Mouse (Mus musculus) hindbrain, embryonic 14.5 days (tissue): ENCODE data around the gene Unc5c. TPM values are rescaled to one million over a fixed set of nuclear protein-coding genes. Genes with fewer than 3 reads are reported as not detected.

Source experiments
- ATAC-seq: fragments of 200-750 bp; cut with Nextera tagmentation; 2 replicates; pipeline ENCODE4 v1.8.0; 2017; ENCODE audit warnings: moderate number of reproducible peaks, mild to moderate bottlenecking, moderate TSS enrichment, moderate library complexity; ENCODE audit not compliant: low FRiP score
- DNase-seq: peaks from one replicate; pipeline ENCODE4 v3.0.0-alpha.2; 2015; ENCODE audit warnings: low spot score
- H3K27ac ChIP-seq: fragments of 300-500 bp; sonication (generic); 2 replicates; pipeline ENCODE4 v1.5.1; 2014; ENCODE audit warnings: mild to moderate bottlenecking, moderate library complexity
- H3K27me3 ChIP-seq: fragments of 300-500 bp; sonication (generic); 2 replicates; pipeline ENCODE4 v1.6.1; 2014; ENCODE audit warnings: mild to moderate bottlenecking, low read length, mixed read lengths; ENCODE audit not compliant: control insufficient read depth, insufficient read depth
- H3K36me3 ChIP-seq: fragments of 300-500 bp; sonication (generic); replicated peaks from 2 replicates; pipeline ENCODE4 v1.6.1; 2014; ENCODE audit not compliant: control insufficient read depth, insufficient read depth
- H3K4me1 ChIP-seq: fragments of 300-500 bp; sonication (generic); replicated peaks from 2 replicates; pipeline ENCODE4 v1.6.1; 2014; ENCODE audit warnings: antibody characterized with exemption, low read length, mixed read lengths; ENCODE audit not compliant: control insufficient read depth, insufficient read depth
- H3K4me2 ChIP-seq: fragments of 300-500 bp; sonication (generic); replicated peaks from 2 replicates; pipeline ENCODE4 v1.6.1; 2014; ENCODE audit warnings: mild to moderate bottlenecking, moderate library complexity
- H3K4me3 ChIP-seq: fragments of 300-500 bp; sonication (generic); replicated peaks from 2 replicates; pipeline ENCODE4 v1.5.1; 2014; ENCODE audit warnings: mild to moderate bottlenecking, low read length
- H3K9ac ChIP-seq: fragments of 300-500 bp; sonication (generic); 2 replicates; pipeline ENCODE4 v1.6.1; 2014
- H3K9me3 ChIP-seq: fragments of 300-500 bp; sonication (generic); 2 replicates; pipeline ENCODE4 v1.6.1; 2016; ENCODE audit warnings: low read length; ENCODE audit not compliant: control insufficient read depth
- WGBS: fragments of 180-500 bp; shearing (Covaris S2); extraction: QIAGEN DNeasy Blood & Tissue Kit; methylation state at CpG from one replicate; pipeline ENCODE4 v1.1.7; 2014; 5-methylcytosine and 5-hydroxymethylcytosine counted together
- polyA plus RNA-seq: library from polyadenylated mRNA; unstranded; fragments of >200 nt; fragmentation: Nextera tagmentation; extraction: Ambion mirVana; gene quantifications from 2 replicates; pipeline ENCODE4 v1.2.1, GENCODE M21; 2014

Gene Unc5c
- polyA plus RNA-seq, 1 experiment from 2014 or later, result 24.4 TPM

- H3K4me3 ChIP-seq, result no peak overlapping the region
- H3K4me2 ChIP-seq, result no peak overlapping the region
- H3K36me3 ChIP-seq, result no peaks in the 10 kb centered on the region
- H3K9me3 ChIP-seq, result no peaks in the 10 kb centered on the region
- no peak overlapping the region for H3K9ac ChIP-seq
- no peak for ATAC-seq
- no peaks in the 10 kb centered on the region for H3K27me3 ChIP-seq
- DNase-seq, result no peak
- H3K4me1 ChIP-seq, result no peaks in the 10 kb centered on the region
- H3K27ac ChIP-seq, result no peak overlapping the region
These were observed 234.2 kb downstream of the Unc5c start for GRCm38 (mm10) chr3:141699177-141699576.

- ATAC-seq (no peak), DNase-seq (no peak)
- Histone ChIP-seq H3K4me1 (no peaks in the 10 kb centered on the region), H3K4me3 (no peak overlapping the region), H3K27ac (no peak overlapping the region), H3K36me3 (no peaks in the 10 kb centered on the region), H3K9ac (no peak overlapping the region), H3K4me2 (no peak overlapping the region), H3K27me3 (no peaks in the 10 kb centered on the region), H3K9me3 (no peaks in the 10 kb centered on the region)
- 84% methylated on average over 3 of the region's 3 CpGs for WGBS
These were observed 236.4 kb downstream of the Unc5c start for GRCm38 (mm10) chr3:141701381-141701909.

DNA sequence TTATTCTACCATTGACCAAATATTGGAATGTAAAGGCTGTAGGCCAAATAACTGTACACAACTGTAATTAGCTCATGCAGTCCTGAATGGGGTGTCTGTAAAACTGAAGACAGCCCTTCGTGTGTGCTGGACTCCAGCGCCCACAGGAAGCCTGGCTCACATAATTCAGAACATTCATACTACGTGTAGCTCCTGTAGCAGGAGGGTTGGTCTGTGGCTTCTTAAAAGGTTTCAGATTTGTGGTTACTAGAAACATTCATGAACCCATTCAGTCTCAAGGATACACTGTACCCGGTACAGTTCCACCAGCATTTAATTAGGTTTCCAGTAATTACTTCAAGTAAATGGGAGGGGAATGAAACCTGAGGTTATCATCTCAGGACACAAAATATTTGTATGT, 246.6 kb downstream of the Unc5c start:
- DNase-seq (no peak), ATAC-seq (no peak)
- Histone ChIP-seq H3K4me1 (no peaks in the 10 kb centered on the region), H3K4me3 (no peak overlapping the region), H3K27me3 (no peaks in the 10 kb centered on the region), H3K36me3 (no peaks in the 10 kb centered on the region), H3K9ac (no peak overlapping the region), H3K27ac (no peak overlapping the region), H3K9me3 (no peaks in the 10 kb centered on the region), H3K4me2 (no peak overlapping the region)
- 83% methylated on average over 4 of the region's 4 CpGs for WGBS

DNA sequence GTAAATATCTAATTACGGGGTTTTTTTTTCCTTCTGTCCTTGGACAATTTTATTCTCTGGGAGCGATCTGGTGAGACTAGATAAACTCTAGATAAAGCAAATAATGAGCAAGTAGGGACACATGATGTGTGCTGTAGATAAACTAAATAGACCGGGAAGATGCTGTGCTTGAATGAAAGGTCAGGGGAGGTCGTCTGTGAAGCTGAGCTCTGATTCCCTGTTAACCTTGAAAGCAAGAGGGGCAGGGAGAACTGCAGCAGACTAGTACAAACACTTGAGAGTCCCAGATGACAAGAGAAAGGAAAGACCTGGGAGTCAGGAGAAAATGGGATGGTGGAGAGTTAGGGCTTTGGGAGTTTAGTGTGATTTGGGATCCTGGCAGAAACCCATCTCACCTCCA, 251.4 kb downstream of the Unc5c start:
- Histone ChIP-seq H3K9ac (no peak overlapping the region), H3K4me1 (no peaks in the 10 kb centered on the region), H3K27me3 (no peaks in the 10 kb centered on the region), H3K4me2 (no peak overlapping the region), H3K9me3 (no peaks in the 10 kb centered on the region), H3K36me3 (no peaks in the 10 kb centered on the region), H3K27ac (no peak overlapping the region), H3K4me3 (no peak overlapping the region)
- ATAC-seq (no peak), DNase-seq (no peak)
- 42% methylated on average over 4 of the region's 4 CpGs for WGBS

GRCm38 (mm10) chr3:141719050-141719449, 254.0 kb downstream of the Unc5c start:
- WGBS, result 78% methylated on average over 5 of the region's 5 CpGs
- no peak overlapping the region for H3K9ac ChIP-seq
- ATAC-seq, result no peak

DNA sequence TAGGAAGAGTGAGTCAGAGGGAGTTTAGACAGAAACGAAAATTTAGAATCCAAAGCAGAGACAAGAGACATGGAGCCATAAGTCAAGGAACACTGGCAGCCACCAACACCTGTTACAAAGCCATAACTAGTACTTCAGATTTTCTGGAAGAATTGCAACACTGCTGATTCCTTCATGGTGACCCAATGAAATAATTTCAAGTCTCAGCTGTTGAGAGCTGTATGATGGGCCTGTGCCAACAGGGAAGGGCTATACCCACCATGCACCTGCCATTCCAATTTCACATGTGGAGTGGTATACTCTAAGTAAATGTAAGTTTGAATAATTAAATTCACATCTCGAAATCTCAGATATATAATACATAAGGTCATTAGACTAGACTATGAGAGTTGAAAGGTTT, 259.5 kb downstream of the Unc5c start:
- 88% methylated on average over 2 of the region's 2 CpGs for WGBS
- DNase-seq (no peak), ATAC-seq (no peak)
- H3K27me3 ChIP-seq, result no peaks in the 10 kb centered on the region
- no peak overlapping the region for H3K4me3 ChIP-seq
- no peak overlapping the region for H3K9ac ChIP-seq
- H3K4me2 ChIP-seq, result no peak overlapping the region
- H3K9me3 ChIP-seq, result no peaks in the 10 kb centered on the region
- no peaks in the 10 kb centered on the region for H3K36me3 ChIP-seq
- H3K4me1 ChIP-seq, result no peaks in the 10 kb centered on the region
- H3K27ac ChIP-seq, result no peak overlapping the region

More at GRCm38 (mm10) chr3:141719050-141719449, 254.0 kb downstream of the Unc5c start:
- Histone ChIP-seq H3K4me2 (no peak overlapping the region), H3K4me3 (no peak overlapping the region), H3K4me1 (no peaks in the 10 kb centered on the region), H3K36me3 (no peaks in the 10 kb centered on the region), H3K27ac (no peak overlapping the region), H3K9me3 (no peaks in the 10 kb centered on the region), H3K27me3 (no peaks in the 10 kb centered on the region)
- no peak for DNase-seq

- Histone ChIP-seq H3K4me1 (no peaks in the 10 kb centered on the region), H3K4me3 (no peak overlapping the region), H3K9me3 (no peaks in the 10 kb centered on the region), H3K27me3 (no peaks in the 10 kb centered on the region), H3K9ac (no peak overlapping the region), H3K4me2 (no peak overlapping the region), H3K27ac (no peak overlapping the region), H3K36me3 (no peaks in the 10 kb centered on the region)
- ATAC-seq, result no peak
- DNase-seq, result no peak
- 27% methylated on average over 1 of the region's 1 CpGs for WGBS
These were observed 260.4 kb downstream of the Unc5c start for GRCm38 (mm10) chr3:141725432-141725831.

GRCm38 (mm10) chr3:141733844-141734243, 268.8 kb downstream of the Unc5c start:
- DNase-seq, result no peak
- WGBS, result 55% methylated on average over 6 of the region's 6 CpGs
- no peak; the same call in 1 of the 2 replicates for ATAC-seq

GRCm38 (mm10) chr3:141735285-141735684, 270.3 kb downstream of the Unc5c start:
- Histone ChIP-seq H3K36me3 (no peaks in the 10 kb centered on the region), H3K9ac (no peak overlapping the region), H3K4me1 (0 out of 2 replicates have a peak, but pooled peaks cover 7% of the 10 kb centered on the region), H3K4me2 (no peak overlapping the region), H3K27ac (no peak overlapping the region), H3K27me3 (no peaks in the 10 kb centered on the region), H3K9me3 (no peaks in the 10 kb centered on the region), H3K4me3 (no peak overlapping the region)
- DNase-seq (no peak), ATAC-seq (no peak)

More at GRCm38 (mm10) chr3:141733844-141734243, 268.8 kb downstream of the Unc5c start:
- Histone ChIP-seq H3K27ac (no peak overlapping the region), H3K27me3 (no peaks in the 10 kb centered on the region), H3K36me3 (no peaks in the 10 kb centered on the region), H3K9me3 (no peaks in the 10 kb centered on the region), H3K9ac (no peak overlapping the region), H3K4me1 (no peaks in the 10 kb centered on the region), H3K4me3 (no peak overlapping the region), H3K4me2 (no peak overlapping the region)

DNA sequence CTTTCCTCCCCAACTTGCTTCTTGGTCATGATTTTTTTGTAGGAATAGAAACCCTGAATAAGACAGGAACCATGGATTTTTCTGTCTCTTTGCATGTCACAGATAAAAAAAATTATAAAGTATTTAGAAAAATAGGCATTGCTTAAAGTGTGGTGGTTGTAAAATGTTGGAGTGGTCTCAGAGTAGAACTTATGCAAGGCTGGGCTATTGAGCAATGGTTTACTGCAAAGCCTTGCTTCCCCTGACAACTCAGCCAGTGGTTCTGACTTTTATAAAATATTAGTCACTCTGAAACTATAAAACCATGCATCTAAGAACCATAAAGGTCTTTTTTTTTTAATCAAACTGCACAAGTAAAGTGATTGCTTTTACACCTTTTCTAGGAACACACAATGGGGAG, 280.3 kb downstream of the Unc5c start:
- Histone ChIP-seq H3K4me2 (no peak overlapping the region), H3K9me3 (no peaks in the 10 kb centered on the region), H3K27ac (no peak overlapping the region), H3K4me3 (no peak overlapping the region), H3K27me3 (no peaks in the 10 kb centered on the region), H3K4me1 (no peaks in the 10 kb centered on the region), H3K36me3 (no peaks in the 10 kb centered on the region), H3K9ac (no peak overlapping the region)
- DNase-seq (no peak), ATAC-seq (no peak)
